Mouse (Mus musculus): Measurements from ENCODE around the gene Ube2j1. TPM values are rescaled to one million over a fixed set of nuclear protein-coding genes. Genes with fewer than 3 reads are reported as not detected.

The Ube2j1 gene
- 97.7 TPM for total RNA-seq (2023)

GRCm38 (mm10) chr4:33031195-33031960 is at the start of gene Ube2j1:
Ube2j1 (plus strand) TSS chr4:33031416.

GRCm38 (mm10) chr4:32982716-32983175 is 48.5 kb upstream of the Ube2j1 start, which contains the start of gene Rragd:
Rragd (plus strand) TSS chr4:32983037.

DNA sequence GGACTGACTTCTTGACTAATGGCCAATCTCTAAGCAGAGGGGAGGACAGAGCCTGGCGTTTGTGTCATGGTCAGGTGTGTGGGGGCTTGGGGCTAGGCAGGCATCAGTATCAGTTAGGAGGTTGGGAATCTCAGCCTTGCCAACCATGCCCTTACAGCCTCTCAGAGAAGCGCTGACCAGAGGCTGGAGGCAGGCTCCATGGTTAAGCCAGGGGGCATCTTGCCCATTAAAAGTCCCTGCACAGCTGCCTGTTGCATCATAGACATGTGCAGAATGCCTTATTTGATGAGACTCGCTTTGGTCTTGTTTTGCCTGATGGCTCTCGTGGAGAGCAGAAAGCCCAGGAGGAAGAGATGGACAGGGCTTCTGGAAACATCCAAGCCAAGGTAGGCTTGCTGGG is 31.8 kb downstream of the Ube2j1 start, which contains the start of gene Gabrr2:
Gene Gabrr2 (plus strand): TSS at position 19 of the 400 bp plus-strand sequence.

Other genes with a start within 250 kb of the Ube2j1 start
- gene Lyrm2, start 231.2 kb upstream of the Ube2j1 start, total RNA-seq (2023), result 35.3 TPM
- gene Ankrd6, start 80.6 kb upstream of the Ube2j1 start, total RNA-seq (2023), result 4.8 TPM
- 4.0 TPM for gene Rragd, start 48.4 kb upstream of the Ube2j1 start, total RNA-seq (2023)
- gene Gabrr2, start 31.6 kb downstream of the Ube2j1 start, total RNA-seq (2023), result 6.2 TPM
- gene Gabrr1, start 101.1 kb downstream of the Ube2j1 start, total RNA-seq (2023), result not detected
- gene Pm20d2, start 158.3 kb downstream of the Ube2j1 start, total RNA-seq (2023), result not detected
- gene Srsf12, start 177.6 kb downstream of the Ube2j1 start, total RNA-seq (2023), result 1.6 TPM

Measured in CD4-positive naive resting alpha-beta T cell, adult 57 days (primary cell).